Mouse (Mus musculus): ENCODE measurements around the gene Ifngr1.
A peak's percentile ranks its signal among the peaks of the same experiment; 100 is the strongest.

Gene Ifngr1

GRCm38 (mm10) chr10:19639630-19640029 is 47.9 kb downstream of the Ifngr1 start:
- no peak for DNase-seq (ENCODE audit: low read depth, low spot score)

DNA sequence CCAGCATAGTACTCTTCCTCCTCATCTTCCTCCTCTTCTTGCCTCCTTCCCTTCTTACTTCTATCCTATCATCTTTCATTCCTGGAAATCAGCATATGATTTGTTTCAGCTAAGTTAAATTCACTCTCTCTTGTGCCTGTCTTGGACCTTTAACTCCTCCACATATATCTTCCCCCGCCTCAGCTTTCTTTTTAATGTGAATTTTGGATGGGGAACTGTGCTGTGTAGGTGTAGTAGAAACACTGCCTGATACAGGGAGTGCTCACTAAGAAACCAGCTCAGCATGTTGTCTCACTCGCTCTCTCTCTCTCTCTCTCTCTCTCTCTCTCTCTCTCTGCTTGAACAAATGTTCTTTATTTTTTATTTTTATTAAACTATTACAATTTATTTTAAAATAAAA is 53.4 kb downstream of the Ifngr1 start:
- DNase-seq (ENCODE audit: low read depth, low spot score), result peak; percentile 63

DNA sequence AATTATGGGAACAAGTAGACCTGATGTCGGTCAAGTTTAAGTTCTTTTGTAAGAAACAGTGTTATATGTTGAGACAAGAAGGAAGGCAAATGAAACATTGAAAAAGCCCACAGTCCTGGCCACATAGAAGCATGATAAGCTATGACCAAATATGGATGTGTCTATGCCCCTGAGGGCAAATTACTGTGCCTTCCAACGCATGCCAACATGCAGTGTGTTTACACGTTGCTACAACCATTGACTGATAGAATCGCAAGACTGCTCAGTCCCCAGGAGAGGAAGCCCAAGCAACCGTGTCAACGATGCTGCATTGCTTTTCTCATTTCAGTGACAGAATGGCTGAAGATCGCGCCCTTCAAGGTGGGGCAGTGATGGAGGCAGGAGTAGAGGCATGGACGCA is 65.7 kb downstream of the Ifngr1 start:
- no peak for DNase-seq (ENCODE audit: low read depth, low spot score)

Data from brain, adult 2 months (tissue).